Mouse (Mus musculus): ENCODE results near the gene 4932438H23Rik. TPM values are rescaled to one million over a fixed set of nuclear protein-coding genes. Genes with fewer than 3 reads are reported as not detected.

4932438H23Rik gene
- total RNA-seq, 2 experiments from 2014 or later = 0.75 to 1.1 TPM

- DNase-seq (ENCODE audit: low spot score in 2 of 2) = no peak
Measured at GRCm38 (mm10) chr16:91061531-91062318, 33.2 kb downstream of the 4932438H23Rik start.

- DNase-seq (ENCODE audit: low spot score in 2 of 2) = no peak
Measured at GRCm38 (mm10) chr16:91057741-91058140, 37.2 kb downstream of the 4932438H23Rik start.

- DNase-seq (ENCODE audit: low spot score in 2 of 2) = no peak
Measured at GRCm38 (mm10) chr16:91057261-91057660, 37.7 kb downstream of the 4932438H23Rik start.

- peak; percentile 63 to 70 for DNase-seq (ENCODE audit: low spot score in 2 of 2)
Measured at GRCm38 (mm10) chr16:91056043-91056821, 38.7 kb downstream of the 4932438H23Rik start.

- DNase-seq (ENCODE audit: low spot score in 2 of 2) = no peak
Measured at GRCm38 (mm10) chr16:91055150-91055549, 39.8 kb downstream of the 4932438H23Rik start.

- no peak for DNase-seq (ENCODE audit: low spot score in 2 of 2)
Measured at GRCm38 (mm10) chr16:91053599-91053998, 41.3 kb downstream of the 4932438H23Rik start.

- peak in 1 of 2 experiments; percentile 44 for DNase-seq (ENCODE audit: low spot score in 2 of 2)
Measured at GRCm38 (mm10) chr16:91045511-91045910, 49.4 kb downstream of the 4932438H23Rik start.

GRCm38 (mm10) chr16:91044270-91045182, 50.4 kb downstream of the 4932438H23Rik start, which contains the start of gene Paxbp1:
Paxbp1 (minus strand) TSS chr16:91044543.
- peak; percentile 99 for DNase-seq (ENCODE audit: low spot score in 2 of 2)

- DNase-seq (ENCODE audit: low spot score in 2 of 2) = peak; percentile 34 to 36
Measured at GRCm38 (mm10) chr16:91043461-91044248, 51.3 kb downstream of the 4932438H23Rik start.

- no peak for DNase-seq (ENCODE audit: low spot score in 2 of 2)
Measured at GRCm38 (mm10) chr16:91042640-91043039, 52.3 kb downstream of the 4932438H23Rik start.

GRCm38 (mm10) chr16:91035866-91036265, 59.1 kb downstream of the 4932438H23Rik start:
- no peak for DNase-seq (ENCODE audit: low spot score in 2 of 2)

GRCm38 (mm10) chr16:91030751-91031150, 64.2 kb downstream of the 4932438H23Rik start:
- no peak for DNase-seq (ENCODE audit: low spot score in 2 of 2)

GRCm38 (mm10) chr16:91029901-91030300, 65.0 kb downstream of the 4932438H23Rik start:
- no peak for DNase-seq (ENCODE audit: low spot score in 2 of 2)

GRCm38 (mm10) chr16:91029161-91029743, 65.7 kb downstream of the 4932438H23Rik start:
- no peak for DNase-seq (ENCODE audit: low spot score in 2 of 2)

GRCm38 (mm10) chr16:91026290-91026689, 68.6 kb downstream of the 4932438H23Rik start:
- DNase-seq (ENCODE audit: low spot score in 2 of 2) = no peak

GRCm38 (mm10) chr16:91023384-91023783, 71.5 kb downstream of the 4932438H23Rik start:
- DNase-seq (ENCODE audit: low spot score in 2 of 2) = no peak

- no peak for DNase-seq (ENCODE audit: low spot score in 2 of 2)
Measured at GRCm38 (mm10) chr16:91020842-91021483, 74.0 kb downstream of the 4932438H23Rik start.

- DNase-seq (ENCODE audit: low spot score in 2 of 2) = no peak
Measured at GRCm38 (mm10) chr16:91019476-91019875, 75.4 kb downstream of the 4932438H23Rik start.

GRCm38 (mm10) chr16:91015761-91016160, 79.2 kb downstream of the 4932438H23Rik start:
- no peak for DNase-seq (ENCODE audit: low spot score in 2 of 2)

All from left cerebral cortex, adult 18-20 months (tissue).